Mouse (Mus musculus) spleen, postnatal 4 days (tissue): ENCODE results near the gene BC005537.
A peak's percentile ranks its signal among the peaks of the same experiment; 100 is the strongest.
"Not testable (repeated sequence)": the region's sequence is repeated elsewhere in the genome, so short reads cannot be mapped to it uniquely, and the experiment has no call there.

Experiments
- DNase-seq, 2 experiments: peaks; one replicate each; pipeline ENCODE4 v3.0.0; 2022; ENCODE audit warnings: low spot score in 2 of 2

BC005537 gene

DNA sequence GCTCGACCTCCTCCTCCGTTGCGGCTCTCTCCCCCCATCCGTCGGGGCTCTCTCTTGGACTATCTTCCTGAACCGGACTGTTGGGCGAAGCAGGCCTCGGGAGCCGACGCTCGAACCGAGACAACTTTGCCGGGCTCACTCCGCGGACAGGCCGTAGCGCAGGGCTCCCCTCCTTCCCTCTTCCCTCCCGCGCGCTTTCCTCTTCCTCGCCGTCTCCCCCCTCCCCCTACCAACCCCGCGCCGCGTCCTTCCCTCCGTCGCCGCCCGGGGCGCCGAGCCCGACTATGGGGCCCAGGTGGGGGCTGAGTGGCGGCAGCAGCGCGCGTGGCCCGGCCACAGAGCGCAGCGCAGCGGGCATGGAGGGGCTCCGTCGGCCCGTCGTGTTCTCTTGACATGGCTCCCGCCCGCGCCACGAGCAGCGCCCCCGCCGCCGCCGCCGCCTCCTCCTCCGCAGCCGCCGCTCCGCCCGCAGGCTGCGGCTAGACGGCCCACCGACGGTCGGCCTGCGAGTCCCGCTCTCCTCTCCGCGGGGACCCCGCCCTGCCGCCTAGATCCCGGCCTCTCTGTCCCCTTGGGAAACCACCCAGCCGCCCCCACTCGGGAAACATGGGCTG, at the start of gene BC005537:
TSS of gene BC005537 (plus strand) at position 350 of the 614 bp plus-strand sequence.
- peak; percentile 62 to 86 for DNase-seq

DNA sequence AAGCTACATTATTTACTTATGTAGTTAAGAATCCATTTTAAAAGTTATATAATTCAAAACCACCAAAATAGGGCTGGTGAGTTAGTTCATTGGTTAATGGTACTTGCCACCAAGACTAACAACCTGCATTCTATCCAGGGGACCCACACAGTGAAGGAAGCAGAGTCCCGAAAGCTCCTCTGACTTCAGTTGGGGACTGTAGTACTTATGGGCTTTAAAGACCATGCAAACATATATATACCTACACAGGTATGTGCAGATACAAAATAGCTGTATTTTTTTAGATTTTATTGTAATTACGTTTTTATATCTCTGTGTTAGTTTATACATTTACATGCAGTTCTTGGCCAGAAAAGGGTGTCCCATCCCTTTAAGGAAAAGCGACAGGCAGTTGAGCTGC, 44.7 kb upstream of the BC005537 start:
- DNase-seq = no peak

DNA sequence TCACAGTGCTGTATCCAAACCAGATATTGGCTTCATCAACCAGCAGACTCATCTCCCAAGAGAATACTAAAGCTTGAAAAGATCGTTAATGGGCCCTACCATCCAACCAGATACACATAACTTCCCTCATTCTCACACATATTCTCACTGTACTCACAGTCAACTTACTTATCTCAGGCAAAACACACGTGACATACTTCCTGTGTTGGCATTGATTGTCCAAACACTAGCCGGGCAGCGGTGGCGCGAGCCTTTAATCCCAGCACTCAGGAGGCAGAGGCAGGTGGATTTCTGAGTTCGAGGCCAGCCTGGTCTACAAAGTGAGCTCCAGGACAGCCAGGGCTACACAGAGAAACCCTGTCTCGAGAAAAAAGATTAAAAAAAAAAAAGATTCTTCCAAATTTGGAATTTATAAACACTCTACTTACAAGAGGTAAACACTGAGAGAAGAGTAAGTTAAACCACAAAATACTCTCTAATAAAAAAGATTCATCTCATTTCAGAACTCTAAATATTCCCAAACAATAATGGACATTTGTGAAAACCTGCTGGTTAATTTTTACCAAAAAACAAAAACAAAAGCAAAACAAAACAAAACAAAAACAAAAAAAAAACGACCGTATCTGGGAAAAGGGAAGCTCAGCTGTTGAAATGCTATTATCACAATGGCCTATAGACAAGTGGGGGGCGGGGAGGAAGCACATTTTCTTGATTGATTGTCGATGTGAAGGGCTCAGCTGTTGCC, 43.5 kb upstream of the BC005537 start:
- DNase-seq = no peak

DNA sequence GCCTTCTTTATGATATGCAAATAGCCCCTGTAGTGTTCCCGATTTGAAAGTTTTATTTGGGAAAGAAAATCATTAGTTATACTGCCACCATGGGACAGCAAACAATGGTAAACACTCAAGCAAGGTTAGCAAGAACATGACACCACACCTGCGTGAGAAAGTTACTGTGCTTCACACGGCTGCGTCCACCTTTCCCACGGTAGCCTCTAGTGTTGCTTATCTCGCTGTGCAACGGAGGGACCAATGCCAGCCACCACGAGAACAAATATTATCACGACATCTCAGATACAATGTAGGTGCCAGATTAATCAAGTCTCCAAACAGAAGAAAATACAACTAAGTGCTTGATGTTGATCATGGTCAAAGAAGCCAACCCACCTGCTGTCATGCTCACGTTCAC, 42.0 kb upstream of the BC005537 start:
- DNase-seq = no peak

DNA sequence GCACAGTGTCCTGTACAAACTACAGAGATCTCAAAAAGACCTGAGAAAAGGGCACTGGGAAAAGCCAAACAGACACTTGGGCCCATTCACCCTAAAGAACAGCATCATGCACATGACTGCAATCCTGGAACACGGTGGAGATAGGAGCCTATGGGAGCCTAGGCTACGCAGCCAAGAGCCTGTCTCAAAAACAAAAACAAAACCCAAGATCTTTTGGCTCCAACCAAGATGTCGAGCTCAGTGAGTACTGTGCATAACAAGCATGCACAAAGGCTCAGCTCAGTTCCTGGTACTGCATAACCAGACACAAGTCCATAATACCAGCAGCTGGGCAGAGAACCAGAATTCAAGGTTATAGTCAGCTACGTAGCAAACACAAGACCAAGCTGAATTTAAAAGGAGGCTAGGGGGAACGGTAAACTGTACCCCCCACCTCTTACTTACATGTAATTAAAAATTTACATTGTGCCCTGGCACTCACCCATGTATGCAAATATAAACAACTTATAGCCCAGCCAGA, 41.0 kb upstream of the BC005537 start:
- no peak for DNase-seq

DNA sequence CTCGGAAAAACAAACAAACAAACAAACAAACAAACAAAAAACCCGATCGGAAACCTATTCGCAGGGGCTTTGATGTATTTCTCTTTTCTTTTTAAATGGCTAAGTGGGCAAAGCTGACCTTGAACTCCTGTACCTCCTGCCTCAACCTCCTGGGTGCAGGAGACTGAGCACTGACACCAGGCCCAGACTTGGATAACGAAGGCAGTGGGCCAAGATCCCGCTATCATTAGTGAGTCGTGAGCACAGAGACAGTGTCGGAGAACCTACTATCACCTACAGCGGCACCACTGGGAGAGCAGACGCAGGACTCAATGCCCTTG, 40.4 kb upstream of the BC005537 start:
- no peak for DNase-seq

DNA sequence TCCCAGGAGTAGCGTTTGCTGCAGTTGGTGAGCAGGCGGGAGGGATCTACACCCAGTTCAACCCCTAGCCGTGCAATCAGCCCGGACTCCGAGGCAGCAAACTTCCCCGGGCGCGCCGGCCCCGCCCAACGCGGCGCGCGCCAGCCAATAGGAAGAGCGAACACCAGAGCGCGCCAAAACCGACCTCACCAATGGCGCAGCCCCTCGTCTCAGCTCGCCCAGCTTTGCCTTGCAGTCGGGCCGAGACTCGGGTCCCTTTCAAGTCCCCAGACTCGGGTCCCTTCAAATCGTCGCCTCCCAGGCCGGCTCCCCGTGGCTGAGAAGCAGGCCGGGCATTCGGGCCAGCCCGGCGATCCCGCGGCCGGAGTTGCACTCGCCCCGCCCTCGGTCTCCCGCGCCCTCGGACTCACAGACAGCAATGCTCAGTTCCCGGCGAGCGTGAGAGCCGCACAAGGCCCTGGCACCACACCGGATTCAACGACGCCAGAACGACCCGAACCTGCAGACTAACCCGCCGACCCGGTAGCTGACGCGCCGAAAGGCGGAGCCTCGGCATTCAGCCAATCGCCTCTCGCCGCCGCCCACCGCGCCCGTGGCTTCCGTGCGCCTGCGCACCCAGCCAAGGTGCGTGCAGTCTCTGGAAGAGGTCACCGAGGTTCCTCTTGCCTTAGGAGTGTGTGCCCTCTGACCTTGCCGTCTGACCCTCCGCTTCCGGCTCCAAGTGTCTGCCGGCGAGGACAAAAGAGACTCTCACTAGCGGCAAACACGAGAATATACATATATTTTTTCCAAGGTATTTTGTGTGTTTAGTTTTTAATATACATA, 39.8 kb upstream of the BC005537 start, which contains the start of gene Gmnn:
TSS of gene Gmnn (minus strand) at position 521 of the 825 bp plus-strand sequence.
- peak; percentile 94 to 98 for DNase-seq

DNA sequence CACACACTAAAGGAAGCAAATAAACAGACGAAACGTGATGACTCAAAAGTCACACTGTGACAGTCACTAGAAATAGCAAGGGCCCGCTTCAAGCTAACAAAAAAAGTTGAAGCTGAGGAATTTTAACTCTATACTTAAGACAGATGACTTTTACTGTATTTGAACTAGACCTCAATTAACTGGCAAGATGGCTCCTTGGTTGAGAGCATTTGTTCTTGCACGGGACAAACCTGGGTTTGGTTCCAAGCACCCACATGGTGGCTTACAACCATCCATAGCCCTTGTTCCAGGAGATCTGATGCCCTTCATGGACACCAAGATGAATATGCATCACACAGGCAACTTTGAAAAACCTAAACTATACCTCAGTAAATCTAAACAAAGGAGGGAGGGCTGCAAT, 39.2 kb upstream of the BC005537 start:
- DNase-seq = no peak

- not testable (repeated sequence) for DNase-seq
These were observed 33.6 kb upstream of the BC005537 start for GRCm38 (mm10) chr13:24767809-24768208.

DNA sequence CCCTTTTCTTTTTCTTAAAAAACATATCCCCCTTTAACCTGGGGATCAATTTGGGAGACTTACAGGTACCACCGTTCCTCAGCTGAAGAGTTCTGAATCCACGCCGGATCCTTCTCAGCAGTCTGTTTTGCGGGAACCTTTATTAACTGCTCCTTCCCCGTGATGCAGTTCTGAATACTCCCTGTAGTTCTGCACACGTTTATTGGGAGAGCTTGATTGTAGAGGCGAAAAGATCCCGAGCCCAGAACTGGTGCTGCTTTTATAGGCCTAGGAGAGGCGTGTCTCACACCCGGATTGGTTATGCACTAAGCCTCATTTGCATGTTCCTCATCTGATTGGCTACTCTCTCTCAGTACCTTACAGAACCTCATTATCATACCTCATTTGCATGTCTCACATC, 30.0 kb upstream of the BC005537 start:
- DNase-seq = not testable (repeated sequence)

GRCm38 (mm10) chr13:24776146-24776844, 25.2 kb upstream of the BC005537 start:
- DNase-seq = peak; percentile 66 to 76

DNA sequence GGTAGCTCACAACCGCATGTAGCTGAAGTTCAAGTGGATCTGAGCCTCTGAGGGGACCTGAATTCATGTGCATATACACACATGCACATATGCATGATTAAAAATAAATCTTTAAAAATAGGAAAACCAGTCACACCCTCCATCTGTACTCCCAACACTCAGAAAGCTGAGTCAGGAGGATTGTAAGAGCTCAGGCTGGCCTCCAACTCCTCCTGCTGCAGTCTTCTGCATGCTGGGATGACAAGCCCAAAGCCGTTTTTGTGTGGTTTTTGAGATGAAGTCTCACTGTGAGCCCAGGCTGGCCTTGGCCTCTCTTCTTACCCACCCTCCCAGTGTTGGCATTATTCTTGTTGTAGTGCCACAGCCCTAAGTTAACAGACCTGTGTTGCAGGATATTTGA, 23.4 kb upstream of the BC005537 start:
- no peak for DNase-seq

- DNase-seq = no peak
These were observed 22.6 kb upstream of the BC005537 start for GRCm38 (mm10) chr13:24778706-24779380.

DNA sequence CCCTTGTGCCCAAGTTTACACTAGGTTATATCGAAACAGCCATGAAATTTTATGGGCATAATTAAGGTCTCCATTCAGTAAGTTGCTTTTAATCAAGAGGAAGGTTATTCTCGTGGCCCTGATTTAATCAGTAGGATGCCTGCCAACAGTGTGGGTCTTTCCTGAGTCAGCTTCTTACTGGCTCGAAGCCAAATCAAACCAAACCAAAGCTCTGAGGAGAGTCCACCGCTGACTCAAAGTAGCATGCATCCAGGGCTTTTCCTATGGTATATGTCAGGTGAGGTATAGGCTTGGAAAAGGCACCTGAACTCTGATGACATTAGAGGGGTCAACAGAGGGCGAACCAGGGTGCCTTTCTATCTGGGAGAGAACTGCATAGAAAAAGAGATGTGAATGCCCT, 19.5 kb upstream of the BC005537 start:
- peak in 1 of 2 experiments; percentile 47 for DNase-seq

DNA sequence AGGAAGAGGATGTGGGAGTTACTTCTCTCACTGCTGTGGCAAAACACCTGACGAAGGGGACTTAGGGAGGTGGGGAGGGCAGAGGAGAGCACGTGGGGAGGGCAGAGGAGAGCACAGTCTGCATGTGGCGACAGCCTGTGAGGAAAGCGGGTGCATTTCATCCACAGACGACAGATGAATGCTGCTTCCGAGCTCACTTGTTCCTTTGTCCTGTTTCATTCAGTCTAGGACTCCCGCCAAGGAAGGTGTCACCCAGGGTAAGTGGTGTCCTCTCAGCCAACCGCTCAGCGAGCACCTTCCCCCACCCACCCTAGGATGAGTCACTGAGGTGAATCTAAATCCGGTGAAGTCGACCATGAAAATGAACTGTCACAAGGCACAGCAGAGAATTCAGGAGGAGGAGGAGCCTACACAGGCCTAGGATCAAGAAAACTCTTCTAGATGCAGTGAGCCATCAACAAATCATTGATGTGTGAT, 15.4 kb upstream of the BC005537 start:
- DNase-seq = peak in 1 of 2 experiments; percentile 60

GRCm38 (mm10) chr13:24787477-24787876, 14.0 kb upstream of the BC005537 start:
- peak in 1 of 2 experiments; percentile 20 for DNase-seq

- peak; percentile 32 to 65 for DNase-seq
These were observed 10.1 kb upstream of the BC005537 start for GRCm38 (mm10) chr13:24791349-24791748.

DNA sequence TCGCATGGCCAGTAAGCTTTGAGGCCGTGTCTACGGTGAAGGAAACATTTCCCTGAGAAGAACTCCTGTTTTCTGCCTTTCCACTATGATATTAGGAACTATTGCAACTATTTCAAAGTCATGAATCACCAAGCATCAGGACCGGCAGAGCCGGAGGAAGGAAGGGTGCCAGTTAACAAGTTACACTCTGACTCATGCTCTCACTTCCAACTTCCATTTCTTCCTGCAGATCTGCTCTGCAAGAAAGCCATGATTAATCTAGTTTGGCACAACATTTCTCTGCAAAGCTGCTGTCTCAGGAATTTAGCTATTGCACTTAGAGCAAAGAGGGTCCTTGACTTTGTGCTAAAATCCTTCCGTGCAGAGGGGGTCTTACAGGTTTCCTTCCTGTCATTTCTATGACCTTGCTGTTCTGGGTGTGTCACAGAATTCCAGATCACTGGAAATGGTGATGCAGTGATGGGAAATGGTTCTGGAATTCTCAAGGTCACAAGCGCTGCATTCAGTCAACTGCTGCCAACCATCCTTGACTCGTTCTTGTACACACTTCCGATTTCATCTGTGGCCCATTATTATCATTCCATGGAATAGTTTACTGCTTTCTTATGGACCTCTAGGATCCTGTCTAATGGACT, 8.9 kb upstream of the BC005537 start:
- no peak for DNase-seq

DNA sequence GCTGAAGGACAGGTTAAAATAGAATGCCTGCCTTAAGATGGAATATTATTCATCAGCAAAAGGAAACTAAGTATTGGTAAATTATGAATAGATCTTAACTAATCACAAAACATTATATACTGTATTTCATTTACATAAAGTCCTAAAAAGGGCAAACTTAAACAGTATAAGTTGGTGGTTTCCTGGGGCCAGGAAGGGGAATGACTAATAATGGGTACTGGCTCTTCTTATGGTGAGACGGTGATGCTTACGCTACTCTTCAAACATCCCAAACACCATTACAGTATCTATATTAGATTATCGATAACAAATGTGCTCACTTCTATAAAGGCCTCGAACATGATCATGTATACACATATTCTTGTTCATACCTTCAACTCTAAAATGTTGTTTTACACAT, 2.8 kb upstream of the BC005537 start:
- DNase-seq = no peak

DNA sequence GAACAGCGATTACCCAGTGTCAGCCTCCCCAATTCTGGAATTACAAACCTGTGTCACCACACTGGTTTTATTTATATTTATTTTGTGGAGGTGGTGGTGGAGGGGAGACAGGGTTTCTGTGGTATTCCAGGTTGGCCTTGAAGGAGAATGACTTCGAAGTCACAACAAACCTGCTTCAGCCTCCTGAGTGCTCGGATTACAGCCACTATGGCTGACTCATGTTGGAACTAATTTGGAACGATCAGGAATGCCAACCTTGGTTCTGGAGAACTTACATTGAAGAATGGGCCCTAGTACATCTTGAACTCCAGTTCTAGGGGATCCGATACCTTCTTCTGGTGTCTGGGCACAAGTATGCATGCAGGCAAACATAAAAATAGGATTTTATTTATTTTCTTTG, 2.1 kb upstream of the BC005537 start:
- no peak for DNase-seq
